Mouse (Mus musculus) WW6 (cell line): ENCODE data around the gene Nlrp4c.
"Not testable (repeated sequence)": the region's sequence is repeated elsewhere in the genome, so short reads cannot be mapped to it uniquely, and the experiment has no call there.

ENCODE experiments used
- DNase-seq: peaks from one replicate; pipeline ENCODE4 v3.0.0-alpha.2; 2013; ENCODE audit warnings: low read depth, low spot score

The Nlrp4c gene

GRCm38 (mm10) chr7:6044861-6045260 is at the start of gene Nlrp4c:
Nlrp4c (plus strand) TSS chr7:6045161.
- DNase-seq, result no peak

DNA sequence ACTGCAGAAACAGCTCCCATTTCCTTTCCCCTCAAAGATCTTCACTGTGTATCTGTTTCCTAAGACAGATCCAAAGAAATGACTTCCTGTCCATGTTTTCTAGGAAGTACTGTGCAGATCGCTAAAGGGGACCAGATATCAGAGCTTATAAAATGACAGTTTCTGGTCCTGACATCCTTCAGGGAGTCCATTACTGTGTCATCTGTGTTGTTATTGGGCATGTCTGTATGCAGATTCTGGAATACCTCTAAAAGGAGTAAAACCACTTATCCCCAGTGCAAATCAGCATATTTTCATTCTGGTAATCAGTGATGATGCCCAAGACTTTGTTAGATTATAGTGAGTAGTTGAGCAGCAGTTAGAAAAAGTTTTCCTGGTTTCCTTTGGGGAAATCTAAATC is 34.1 kb upstream of the Nlrp4c start, which contains the start of gene Vmn1r65:
Gene Vmn1r65 (minus strand): TSS at position 101 of the 400 bp plus-strand sequence.
- DNase-seq, result no peak

DNA sequence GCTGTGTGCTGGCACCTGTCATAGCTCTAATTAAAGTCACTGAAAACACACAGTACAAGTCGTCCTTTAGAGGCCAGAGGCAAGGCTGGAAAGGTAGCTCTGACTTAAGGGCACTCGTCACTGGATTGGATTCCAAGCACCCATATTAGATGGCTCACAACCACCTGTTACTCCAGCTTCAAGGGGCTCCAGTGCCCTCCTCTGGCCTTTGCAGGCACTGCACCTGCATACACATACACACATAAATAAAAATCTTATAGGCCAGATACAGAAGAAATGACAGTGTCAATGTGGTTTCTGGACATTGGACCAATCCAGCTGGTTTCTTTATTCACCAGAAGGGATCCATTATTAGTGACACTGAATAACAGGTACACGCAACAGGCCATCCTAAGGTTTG is 74.5 kb downstream of the Nlrp4c start:
- no peak for DNase-seq

GRCm38 (mm10) chr7:6120104-6120503 is 75.1 kb downstream of the Nlrp4c start:
- not testable (repeated sequence) for DNase-seq

DNA sequence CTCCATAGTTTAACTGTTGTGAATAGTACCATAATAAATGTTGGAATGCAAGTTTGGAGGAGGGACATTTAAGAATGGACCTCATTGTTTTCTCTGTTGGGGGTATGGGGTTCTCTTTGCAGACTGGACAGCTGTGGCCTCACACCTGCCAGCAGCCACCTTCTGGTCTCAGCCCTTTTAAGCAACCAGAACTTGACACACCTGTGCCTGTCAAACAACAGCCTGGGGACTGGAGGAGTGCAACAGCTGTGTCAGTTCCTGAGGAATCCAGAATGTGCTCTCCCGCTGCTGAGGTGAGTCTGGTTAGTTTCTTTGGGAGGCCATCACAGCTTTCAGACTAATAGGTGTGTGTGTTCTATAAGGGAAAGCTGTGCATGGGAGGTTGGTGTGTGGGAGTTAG is 76.2 kb downstream of the Nlrp4c start:
- DNase-seq, result not testable (repeated sequence)

DNA sequence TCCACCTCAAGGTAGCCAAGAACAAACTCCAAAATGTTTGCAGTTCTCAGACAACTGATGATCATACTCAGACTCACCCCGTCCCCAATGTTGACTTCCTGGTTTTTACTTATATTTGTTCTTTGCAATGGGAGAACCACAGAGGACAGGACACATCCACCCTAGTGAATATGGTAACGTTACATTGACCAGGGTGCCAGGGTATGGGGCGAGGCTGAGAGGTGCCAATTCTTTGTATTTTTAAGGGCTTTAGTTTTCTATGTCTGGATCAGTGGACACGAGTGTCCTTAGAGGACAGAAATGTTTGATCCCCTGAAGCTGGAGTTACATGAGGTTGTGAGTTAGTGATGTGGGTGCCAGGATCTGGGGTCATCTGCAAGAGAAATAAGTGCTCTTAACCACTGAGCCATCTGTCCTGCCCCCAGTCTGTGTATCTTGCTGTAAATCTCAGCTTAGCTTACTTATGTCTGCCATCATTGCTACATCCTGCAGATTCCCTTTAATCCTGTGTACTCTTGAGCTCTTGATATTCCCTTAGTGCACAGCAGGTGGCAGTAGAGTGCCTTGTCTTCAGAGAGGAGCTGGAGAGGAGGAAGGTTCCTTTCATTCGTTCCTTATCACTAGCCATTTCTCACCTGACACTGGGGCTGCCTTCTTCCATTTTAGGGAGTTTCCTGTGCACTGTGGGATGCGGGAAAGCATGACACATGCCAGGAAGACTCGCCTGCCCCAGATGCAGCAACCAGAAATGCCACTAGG is 81.9 kb downstream of the Nlrp4c start:
- DNase-seq, result peak; percentile 43

GRCm38 (mm10) chr7:6130346-6130745 is 85.4 kb downstream of the Nlrp4c start:
- no peak for DNase-seq

- peak; percentile 28 for DNase-seq
Measured at GRCm38 (mm10) chr7:6132646-6133045, 87.7 kb downstream of the Nlrp4c start.

- DNase-seq, result no peak
Measured at GRCm38 (mm10) chr7:6136497-6136896, 91.5 kb downstream of the Nlrp4c start.

GRCm38 (mm10) chr7:6139295-6139694 is 94.3 kb downstream of the Nlrp4c start:
- DNase-seq, result no peak

DNA sequence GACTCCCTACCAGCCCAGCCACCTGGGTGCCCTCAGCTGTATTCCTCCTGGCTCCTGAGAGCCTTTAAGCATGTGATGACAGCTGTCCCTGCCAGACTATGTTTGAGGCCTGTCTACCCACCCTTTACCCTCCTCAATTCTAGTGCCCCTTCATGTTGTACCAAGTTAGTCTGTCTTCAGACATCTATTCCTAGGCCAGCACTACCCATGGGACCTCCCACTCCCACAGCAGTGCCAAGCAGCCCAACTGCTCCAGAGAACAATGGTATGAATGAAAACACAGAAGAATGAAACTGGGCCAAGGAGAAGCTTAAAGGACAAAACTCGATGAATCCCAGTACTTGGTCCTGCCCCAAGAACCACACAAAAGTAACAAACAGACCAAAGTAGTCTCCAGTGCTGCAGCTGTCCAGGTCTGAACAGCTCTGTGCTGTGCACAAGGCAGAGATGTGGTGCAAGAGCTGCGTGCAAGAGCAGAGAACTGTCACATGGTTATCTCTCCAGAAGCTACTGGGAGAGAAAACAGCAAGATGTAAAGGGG is 99.1 kb downstream of the Nlrp4c start:
- no peak for DNase-seq

GRCm38 (mm10) chr7:6145423-6146188 is 100.6 kb downstream of the Nlrp4c start:
- no peak for DNase-seq

- DNase-seq, result no peak
Measured at GRCm38 (mm10) chr7:6146194-6146981, 101.4 kb downstream of the Nlrp4c start.

DNA sequence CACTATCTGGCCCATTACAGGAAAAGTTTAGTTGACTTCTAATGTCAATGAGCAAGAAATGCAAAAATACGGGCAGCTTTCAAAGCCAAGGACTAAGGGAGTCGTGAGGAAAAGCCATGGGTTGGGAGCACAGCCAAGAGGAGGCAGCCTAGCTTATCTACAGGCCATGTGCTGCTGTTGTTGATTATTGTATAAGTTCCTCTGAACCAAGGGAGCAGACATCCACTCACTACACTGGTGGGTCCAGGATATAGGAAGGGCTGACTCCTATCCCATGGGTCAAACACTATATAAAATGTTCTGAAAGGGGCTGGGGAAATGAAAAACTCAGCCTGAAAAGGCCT is 102.0 kb downstream of the Nlrp4c start:
- no peak for DNase-seq

DNA sequence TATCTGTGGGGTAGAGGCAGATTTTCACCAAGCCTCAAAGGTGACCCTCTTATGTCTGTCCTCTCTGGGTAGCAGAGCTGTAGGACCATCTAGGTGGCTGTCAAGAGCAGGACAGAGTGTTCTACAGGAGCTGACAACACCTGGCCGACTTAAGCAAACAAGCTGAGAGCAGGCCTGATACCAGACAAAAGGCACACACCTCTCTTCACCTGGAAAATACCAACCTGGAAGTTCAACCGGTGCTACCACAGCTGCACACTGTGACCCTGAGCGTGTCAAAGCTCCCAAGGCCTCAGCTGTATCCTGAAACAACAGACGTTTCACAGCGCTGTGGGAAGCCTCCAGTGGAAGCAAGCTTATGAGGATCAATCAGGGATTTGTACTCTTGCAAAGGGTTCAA is 102.7 kb downstream of the Nlrp4c start:
- DNase-seq, result no peak

DNA sequence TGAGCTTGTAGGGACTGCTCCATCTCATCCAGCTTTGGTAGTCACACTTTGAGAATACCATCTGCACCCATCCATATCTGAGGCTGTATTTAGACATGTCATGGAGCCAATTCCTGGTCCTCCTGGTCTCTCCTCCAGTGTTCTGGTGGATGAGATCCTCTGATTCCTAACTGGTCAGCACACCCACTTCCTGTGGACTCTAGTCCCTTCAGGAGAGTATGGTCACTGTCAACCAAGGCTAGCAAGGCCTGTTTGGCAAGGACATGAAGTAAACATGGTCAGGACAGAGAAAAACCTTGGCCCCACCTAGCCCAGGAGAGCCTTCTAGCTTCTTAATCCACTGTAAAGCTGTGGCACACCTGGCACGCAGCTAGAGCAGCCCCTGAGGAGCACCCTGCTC is 106.3 kb downstream of the Nlrp4c start:
- DNase-seq, result no peak

DNA sequence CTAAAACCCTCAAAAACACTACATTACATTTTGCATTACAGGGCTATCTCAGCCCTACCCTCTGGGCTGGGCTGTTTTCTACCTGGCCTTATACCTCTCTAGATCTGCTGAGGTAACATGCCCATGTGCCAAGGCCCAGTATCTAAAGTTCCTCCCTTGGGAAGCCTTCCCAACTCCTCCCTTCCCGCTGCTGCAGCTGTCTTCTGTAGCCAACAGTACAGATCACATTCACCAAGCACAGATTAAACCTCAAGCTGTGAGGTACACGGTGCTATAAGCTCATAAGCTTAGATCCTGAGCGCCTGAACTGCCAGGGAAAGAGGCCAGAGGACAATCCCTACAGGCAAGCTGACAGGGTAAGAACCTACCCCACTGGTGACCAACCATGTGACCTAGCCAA is 107.1 kb downstream of the Nlrp4c start:
- no peak for DNase-seq

- no peak for DNase-seq
Measured at GRCm38 (mm10) chr7:6153131-6153530, 108.2 kb downstream of the Nlrp4c start.

DNA sequence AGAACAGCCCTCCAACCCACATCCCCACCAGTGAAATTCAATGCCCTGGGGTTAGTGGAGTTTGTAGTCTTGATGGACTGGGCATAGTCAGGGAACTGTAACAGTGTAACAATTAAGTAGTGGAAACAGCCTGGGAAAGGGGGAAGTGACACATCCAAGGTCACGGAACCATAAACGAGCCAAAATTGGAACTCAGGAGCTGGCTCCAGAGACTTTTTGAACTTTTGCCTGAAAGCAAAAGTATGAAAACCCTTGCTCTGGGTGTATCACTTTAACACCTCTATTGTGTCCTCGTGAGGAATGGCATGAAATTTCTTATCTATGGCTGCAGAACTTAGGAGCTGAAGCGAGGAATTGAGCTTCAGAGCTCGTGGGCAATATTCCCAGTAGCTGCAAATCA is 109.2 kb downstream of the Nlrp4c start:
- DNase-seq, result no peak
